Mouse (Mus musculus): Measurements from ENCODE around the gene Ssbp3.

The Ssbp3 gene

DNA sequence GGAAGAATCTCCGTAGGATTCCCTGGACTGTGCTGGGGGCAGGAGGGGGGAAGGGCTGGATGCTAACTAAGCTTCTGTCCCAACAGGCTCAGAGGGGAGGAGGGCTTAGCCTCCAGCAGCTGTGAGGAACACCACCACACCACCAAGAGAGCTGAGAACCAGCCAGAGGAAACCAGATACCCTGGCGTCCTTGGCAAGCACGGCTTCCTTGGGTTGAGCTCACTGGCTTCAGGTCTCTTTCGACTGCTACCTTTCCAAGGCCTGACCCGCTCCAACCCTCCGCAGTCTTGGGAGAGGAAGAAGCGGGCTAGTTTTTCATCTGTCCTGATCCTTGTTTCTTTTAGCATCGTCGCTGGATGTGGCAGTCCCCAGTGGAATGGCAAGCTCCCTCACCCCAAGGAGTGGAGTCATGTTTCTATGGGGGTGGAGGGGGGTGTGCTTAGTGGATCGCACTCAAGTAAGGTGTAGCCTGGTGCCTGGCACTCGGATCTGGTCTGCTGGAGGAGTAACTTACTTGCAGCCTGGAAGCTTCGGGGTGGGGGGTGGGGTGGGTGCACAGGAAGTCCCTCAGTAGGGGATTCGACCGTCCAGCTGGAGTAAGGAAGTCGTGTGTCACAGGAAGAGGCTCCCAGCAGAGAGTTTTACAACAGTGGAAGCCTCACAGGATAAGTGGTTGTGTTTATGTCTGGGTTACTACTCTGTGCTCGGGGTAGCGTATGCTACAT is 2.6 kb upstream of the Ssbp3 start:
- DNase-seq (ENCODE audit: low spot score): no peak

DNA sequence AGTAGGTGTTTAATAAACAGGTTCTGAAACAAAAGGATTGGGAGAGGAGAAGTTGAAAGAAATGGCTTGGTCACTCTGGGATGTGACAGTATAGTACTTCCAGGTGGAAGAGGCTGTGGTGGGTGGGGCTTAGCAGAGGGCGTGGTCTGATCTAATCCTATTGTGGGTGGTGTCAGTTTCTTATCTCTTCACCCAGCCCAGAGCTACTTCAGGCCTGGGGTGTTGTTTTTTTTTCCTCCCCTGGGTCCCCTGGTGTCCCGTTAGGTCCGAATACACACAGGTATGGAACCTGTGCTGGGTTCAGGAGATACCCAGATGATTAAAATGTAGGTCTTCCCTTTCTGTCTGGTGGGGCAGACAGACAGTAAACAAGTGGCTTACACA is 2.1 kb upstream of the Ssbp3 start:
- peak; percentile 75 for DNase-seq (ENCODE audit: low spot score)

DNA sequence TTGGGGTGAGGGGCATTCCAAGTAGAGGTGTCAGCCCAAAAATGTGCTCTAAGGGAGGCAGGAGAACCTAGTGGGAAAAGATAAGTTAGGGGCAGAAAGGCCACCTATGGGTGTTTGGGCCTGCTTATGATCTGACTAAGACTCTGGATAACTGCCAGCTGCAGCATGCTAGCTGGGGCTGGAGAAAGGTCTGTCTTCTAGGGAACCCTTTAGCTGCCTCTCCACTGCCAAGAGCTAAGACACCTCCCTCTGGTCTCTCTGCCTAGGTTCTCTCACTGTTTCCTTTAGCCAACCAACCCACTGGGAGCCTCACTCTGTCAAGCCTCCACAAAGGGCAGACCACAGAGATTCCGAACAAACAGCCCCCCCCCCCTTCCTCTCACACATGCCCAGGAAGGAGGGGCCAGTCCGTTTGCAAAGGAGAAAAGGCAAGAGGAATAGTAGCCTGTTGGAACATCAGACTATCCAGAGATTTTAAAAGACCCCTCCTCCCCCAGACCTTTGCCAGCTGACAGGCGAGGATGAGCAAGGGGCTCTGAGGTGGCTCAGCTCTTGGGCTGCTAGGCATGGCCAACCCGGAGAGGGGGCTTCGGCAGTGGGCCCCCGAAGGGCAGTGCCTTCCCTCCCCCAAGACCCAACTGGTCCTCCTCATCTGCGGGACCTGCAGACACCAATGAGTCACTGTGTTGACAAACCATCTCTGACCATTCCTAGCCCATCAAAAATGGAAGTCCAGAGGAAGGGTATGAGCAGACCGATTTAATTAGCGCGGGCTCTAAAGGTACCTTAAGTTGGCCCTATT is 1.4 kb upstream of the Ssbp3 start:
- DNase-seq (ENCODE audit: low spot score): peak; percentile 55

DNA sequence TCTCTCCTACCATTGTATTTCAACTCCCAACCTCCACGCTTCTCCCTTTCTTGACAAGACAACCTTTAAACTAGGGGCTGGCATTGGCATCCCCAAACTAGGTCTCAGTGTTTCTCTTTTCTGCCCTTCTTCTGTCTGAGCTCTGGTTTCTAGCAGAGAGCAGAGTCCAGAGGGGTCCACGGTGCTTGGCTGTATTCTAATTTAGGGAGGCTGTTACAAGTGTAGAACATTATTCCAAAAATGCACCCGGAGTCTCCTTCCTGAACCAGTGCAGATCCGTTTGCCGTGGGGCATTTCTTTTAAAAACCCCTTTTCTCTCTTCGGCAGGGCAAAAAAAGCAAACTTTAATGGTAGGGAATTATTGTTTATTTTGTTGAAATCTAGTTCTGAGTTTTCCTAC is 704 bp upstream of the Ssbp3 start:
- no peak for DNase-seq (ENCODE audit: low spot score)

DNA sequence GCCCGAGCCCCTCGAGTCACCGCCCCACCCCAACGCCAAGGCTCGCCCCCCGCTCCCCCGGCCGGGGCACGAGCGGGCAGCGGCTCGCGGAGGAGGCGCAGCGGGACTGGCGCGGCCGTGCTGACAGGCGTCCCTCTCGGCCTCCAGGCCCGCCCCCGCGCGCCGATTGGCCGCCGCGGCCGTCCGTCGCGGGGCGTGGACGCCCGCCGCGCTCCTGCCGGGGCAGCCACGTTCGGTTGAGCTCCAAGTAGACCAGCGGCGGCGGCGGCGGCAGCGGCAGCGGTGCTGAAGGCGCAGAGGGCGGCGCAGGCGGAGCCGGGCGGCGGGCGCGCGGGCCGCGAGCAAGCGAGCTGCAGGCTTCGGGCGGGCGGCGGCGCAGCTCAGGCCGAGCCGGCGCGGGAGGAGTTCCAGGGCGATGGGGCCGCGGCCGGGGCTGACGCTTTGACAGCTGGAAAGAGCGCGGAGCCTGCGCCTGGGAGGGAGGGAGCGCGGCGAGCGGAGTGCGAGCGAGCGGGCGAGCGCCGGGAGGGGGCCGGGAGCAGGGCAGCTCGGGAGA is 823 bp downstream of the Ssbp3 start:
- DNase-seq (ENCODE audit: low spot score): peak; percentile 87

DNA sequence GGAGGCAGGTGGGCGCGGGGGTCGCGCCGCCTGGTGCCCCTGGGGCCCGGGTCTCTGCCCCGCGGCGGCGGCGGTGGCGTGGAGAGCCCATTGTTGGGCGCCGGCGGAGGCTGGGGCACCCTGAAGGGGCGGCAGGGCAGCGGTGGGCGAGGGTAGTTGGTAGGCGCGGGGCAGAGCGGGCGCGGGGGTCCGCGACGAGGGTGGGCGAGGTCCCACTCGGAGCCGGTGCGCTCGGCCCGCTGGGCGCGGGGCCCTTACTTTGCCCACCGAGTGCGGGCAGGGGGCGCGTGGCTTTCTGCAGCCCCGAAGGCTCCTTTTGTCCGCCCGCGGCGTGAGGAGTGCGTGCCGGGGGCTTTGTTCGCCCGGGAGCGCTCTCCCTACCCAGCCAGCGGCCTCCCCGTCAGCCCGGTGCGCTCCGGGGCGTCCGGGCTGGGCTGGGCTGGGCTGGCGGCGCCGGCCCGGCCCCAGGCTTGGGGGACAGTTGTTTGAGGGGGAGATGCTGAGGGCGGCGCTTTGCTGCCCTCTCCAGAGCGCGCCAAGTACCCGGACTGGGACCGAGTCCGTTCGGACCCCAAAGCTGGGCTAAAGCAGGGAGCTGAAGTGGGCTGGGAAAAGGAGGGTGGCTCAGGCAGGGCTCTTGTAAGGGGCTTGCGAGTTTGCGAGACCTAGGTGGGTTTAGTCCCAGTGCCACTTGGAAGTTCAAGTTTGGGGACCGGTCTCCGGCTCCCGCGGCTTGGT is 1.6 kb downstream of the Ssbp3 start:
- DNase-seq (ENCODE audit: low spot score): no peak

DNA sequence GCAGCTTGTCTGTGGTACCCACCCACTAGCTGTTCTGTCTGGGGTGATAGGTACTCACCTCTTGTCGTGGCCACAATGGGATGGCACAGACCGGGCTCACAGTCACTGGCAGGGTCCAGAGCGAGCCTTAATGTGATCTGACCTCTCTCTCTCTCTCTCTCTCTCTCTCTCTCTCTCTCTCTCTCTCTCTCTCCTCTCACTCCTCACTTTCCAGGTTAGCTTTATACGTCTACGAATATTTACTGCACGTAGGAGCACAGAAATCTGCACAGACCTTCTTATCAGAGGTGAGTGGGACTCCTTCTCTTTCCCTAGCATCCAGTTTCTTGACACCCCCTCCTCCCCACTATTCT is 2.2 kb downstream of the Ssbp3 start:
- DNase-seq (ENCODE audit: low spot score): no peak

DNA sequence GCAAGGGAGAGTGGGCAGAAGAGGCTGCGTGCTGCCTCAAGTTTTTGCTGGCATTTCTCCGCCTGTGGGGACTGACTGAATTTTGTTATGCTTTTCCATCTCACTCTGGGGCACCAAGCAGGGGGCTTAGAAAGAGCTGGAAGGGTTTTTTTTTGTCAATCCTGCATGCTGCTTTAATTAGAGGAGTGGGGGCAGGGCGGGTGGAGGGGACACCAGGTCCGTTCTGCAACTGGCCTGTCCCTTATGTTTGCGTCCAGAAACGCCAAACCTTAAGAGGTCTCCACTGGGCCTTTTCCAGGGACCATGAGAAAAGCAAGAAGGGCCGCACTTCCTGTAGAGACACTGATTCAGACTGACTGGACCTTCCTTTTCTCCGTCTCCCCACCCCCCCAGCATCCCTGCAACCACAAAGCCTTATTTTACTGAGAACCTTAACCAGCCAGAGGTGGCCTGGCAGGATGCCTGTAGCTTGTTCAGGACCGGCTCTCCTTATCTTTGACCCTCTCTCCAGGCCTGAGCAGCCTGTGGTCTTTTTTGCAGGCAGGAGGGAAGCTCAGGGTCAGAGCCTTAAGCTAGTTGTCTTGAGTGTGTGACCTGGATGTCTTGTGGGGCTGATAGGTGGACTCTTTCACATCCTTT is 3.0 kb downstream of the Ssbp3 start:
- no peak for DNase-seq (ENCODE audit: low spot score)

DNA sequence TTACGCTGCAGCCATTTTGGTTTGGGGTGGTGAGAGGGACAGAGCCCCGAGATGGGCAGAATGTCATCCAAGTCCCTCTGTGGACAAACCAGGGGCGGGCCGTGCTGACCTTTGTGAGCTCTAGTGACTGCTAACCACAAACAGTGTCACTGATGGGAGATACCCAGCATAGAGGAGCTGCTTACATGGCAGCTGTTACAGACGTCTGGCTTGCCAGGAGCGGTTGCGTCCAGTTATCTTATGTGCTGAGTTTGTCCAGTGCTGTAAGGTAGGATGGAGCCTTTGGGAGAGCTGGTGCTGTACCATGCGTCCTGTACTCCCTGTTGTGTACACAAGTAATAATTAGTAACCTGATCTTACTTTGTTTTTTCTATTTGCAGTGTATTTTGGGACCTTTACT is 4.8 kb downstream of the Ssbp3 start:
- DNase-seq (ENCODE audit: low spot score): no peak

DNA sequence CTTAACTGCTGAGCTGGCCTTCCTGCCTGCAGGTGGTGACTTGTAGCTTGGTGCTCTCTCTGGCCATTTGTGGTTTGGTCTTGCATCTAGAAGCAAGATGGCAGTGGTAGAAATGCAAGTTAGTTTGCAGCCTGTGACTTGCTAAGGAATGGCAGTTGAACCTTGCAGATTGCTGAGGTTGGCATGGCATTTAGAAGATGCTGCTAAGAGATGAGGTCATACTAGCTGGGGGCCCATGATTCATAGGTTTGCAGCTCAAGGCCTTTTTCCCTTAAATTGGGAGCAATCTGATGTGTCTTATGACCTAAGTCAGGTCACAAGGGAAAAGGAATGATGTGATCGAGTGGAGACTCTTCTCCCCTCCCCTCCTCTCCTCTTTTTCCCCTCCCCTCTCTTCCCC is 7.8 kb downstream of the Ssbp3 start:
- DNase-seq (ENCODE audit: low spot score): no peak

DNA sequence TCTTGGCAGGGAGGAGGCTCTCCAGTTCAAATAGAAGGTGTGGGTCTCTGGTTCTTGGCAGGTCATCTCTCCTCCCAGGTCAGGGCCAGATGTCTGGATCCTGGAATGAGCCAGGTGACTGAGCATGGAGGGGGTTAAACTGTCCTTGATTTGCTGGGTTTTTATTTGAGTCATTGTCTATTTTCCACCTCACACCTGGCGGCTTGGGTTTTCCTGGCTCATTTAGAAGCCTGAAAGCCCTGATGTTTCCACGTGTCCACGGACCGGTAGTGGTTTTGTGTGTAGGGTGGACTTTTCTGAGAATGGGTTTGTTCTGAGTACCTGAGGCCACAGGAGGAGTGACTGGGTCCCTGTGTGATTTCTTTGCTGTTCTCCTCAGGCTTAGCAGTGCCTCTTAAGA is 9.6 kb downstream of the Ssbp3 start:
- no peak for DNase-seq (ENCODE audit: low spot score)

DNA sequence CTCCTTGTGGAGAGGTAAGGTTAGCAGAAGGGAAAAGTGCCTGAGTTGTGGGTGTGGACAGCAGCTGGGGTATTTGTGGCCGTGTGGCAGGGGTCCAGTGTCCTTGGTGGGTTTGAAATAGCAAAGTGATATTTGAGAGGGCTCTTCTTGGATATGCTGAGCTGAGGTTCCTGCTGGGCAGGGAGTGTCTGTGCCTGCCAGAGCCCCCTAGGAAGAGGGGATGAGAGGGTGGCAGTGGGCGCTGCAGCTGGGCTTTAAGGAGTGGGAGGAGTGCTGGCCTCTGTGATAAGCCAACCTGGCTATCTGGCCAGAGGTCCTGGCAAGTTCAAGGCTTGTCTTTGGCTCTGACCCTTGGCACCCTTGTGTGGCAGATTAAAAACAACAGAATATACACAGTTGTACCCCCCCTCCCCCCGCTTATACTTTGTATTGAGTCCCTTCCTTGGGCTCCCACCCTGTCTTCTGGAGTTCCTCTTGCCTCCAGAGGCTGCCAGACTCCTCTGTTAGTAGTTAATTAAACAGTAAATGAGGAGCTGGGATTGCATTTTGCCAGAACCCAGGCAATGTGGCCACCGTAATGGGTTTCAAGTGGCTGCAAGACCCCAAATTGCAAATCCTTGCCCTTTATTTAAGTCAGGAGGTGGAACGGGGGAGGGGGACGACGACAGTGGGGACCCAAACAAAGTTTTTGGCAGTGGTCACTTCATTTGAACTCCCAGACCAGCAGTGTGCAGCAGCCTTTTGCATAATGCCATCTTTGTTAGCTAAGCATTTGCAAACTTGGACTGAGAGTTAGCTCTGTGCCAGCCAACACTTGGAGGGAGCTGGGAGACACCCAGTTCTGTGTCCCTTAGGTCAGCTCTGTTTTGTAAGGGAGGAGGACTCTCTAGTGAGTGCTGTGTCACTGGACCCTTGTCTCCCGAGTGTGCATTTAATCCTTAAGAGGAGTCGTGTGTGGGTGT is 11.2 kb downstream of the Ssbp3 start:
- DNase-seq (ENCODE audit: low spot score): no peak

DNA sequence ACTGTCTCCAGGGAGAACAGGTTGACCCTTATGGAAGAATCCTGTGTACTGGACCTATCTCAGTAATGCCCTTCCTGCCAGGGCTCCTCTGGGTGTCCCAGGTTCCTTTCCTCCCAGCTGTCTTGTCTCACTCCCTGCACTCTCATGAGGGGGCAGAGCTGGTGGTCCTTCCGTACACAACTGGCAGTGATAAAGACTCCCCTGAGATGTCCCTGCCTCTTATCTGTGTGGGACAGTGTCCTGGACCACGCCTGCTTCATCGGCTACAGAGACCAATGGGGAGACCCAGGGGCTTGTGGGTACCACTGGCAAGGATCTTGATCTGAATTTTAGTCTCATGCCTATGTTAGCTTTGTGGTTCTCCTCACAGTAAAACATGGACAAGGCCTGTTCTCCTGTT is 12.4 kb downstream of the Ssbp3 start:
- no peak for DNase-seq (ENCODE audit: low spot score)

DNA sequence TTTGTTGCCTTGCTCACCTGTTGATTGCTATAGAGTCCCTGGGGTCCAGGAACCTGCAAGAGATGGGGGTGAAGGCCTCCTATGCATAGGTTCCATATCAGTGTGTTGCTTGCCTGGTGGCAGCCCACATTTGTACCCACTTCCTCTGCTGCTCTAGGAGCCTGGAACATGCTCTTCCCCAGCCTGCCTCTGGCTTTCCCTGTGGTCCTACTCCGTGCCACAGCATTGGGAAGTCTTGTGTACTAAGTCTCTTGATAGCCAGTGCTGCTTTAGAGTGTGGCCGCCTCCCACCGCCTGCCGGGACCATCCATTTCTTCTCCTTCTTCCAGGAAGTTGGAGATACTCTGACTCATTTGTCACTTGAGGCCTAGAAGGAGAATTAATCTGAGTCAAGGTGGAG is 13.7 kb downstream of the Ssbp3 start:
- no peak for DNase-seq (ENCODE audit: low spot score)

DNA sequence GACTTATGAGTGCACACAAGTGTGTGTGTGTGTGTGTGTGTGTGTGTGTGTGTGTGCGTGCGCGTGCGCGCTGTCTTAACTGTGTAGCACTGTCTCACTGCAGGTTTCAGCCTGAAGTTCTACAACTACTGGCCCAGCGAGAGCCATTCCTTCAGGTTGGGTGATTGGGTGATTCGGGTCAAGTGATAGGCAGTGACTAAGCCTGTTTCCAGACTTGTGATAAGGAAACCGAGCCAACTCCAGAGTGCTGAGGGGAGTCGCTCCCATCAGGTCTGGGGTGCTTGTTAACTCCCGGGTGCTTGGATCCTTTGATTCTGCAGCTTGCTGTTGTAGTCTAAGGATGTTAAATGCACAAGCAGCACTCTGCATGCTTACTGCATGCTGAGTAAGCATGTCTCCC is 14.4 kb downstream of the Ssbp3 start:
- DNase-seq (ENCODE audit: low spot score): no peak

DNA sequence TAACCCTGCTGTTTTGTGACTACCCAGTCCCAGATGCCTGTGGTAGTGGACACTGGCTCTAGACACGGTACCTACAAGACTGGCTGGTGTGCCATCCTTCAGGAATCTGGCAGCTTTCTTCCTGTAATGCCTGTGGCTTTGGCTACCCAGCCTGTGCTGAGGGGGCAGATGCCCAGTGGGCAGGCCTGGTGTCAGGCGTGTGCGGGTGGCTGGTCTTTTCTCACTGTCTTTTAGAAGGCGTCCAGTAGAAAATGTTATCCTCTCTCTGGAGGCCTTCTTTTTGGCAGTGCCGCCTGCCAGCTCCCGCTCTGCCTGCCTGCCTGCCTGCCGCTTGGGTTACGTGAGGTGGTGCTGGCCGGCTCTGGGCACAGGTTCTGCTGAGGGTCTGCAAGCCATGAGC is 15.9 kb downstream of the Ssbp3 start:
- no peak for DNase-seq (ENCODE audit: low spot score)

DNA sequence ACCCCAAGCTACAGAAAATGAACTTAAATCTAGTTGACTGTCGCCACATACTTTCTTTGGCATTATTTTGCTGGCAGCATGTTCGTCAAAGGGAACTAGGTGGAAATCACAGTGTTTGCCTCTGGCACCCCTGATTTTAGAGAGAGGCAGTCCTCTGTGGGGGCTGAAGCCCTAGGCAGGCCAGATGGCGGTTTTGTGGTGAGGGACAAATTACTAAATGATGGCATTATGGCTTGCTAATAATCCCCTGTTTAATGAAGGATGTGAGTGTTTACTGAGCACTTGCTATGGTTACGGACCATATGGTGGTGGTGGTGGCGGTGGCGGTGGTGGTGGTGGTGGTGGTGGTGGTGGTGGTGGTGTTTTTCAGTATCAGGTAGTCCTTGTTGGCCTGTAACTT is 16.5 kb downstream of the Ssbp3 start:
- DNase-seq (ENCODE audit: low spot score): no peak

DNA sequence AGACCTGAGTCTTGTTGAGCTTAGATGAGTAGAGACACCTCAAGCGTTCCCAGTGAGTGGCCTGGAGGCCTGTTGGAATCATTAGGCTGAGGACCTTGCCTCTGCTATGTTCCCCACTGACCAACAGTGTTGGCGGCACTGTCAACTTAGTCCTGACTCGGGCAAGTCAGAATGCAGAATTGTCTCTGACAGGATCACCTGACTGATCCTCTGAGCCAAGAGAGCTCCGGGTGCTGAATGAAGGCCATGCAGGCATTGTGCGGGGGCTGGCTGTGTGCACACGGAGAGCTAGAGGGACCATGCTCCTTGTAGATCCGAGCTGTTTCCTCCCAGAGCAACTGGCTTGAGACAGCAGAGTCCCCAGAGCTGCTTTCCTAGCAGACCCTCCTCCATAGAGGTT is 18.5 kb downstream of the Ssbp3 start:
- DNase-seq (ENCODE audit: low spot score): no peak

DNA sequence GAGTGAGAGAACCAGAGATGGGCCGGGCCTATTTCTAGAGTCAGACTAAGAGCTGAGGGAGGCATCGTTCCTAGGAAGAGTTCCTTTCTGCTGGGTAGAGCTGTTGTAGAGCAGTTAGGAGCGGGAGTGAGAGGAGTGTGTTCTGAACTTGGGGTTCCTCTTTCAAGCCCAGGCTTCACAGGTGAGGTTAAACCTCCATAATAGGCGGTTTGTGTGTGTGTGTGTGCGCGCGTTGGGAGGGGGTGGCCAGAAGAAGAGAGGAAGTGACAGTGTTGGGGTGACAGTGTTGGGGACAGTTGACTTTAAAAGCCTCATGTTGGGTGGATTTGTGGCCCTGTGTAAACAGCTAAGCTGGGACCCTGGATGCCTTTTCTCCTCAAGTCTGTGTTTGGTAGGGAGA is 22.1 kb downstream of the Ssbp3 start:
- no peak for DNase-seq (ENCODE audit: low spot score)

DNA sequence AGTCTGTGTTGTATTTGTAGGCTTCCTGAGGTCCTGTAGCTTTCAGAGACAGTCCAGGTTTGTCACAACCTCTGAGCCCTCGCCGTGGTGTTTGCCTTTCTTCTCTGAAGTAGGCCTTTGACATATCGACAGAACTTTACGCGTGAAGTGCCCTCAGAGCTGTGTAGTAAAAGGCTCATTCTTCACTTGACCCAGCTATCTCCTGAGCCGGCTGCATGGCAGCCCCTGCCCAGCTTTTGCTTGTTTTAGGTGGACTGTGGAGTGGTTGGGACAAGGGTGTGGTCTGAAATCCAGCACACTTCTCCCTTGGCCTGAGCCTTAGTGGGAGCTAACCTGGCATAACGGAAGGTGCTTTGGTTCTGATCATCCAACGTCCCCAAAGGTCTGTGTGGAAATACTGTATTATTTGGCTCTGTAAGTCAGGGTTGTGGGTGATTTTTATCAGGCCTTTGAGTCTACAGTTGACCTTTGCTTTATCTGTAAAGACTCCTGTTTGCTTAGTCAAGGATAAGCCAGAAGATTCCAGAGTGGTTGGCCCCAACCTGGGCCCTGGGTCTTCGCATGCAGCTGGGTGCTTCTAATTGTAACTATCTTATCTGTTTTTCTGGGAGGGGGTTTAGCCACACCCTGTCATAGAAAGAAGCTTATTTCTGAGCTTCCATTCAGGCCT is 23.4 kb downstream of the Ssbp3 start:
- DNase-seq (ENCODE audit: low spot score): no peak

All from spleen, adult 12 weeks (tissue).